Mouse (Mus musculus) splenic B cell, adult 2 months (primary cell): Measurements from ENCODE around the gene Pacs1.

ENCODE experiments used
- DNase-seq: peaks from one replicate; pipeline ENCODE4 v3.0.0-alpha.2; 2011; ENCODE audit warnings: low read depth, low spot score
- H3K27me3 ChIP-seq: 2 replicates; pipeline ENCODE4 v1.6.1; 2012; ENCODE audit warnings: mild to moderate bottlenecking, low read length, moderate library complexity, mixed read lengths; ENCODE audit not compliant: control insufficient read depth, poor library complexity, insufficient read depth, severe bottlenecking
- H3K36me3 ChIP-seq: 2 replicates; pipeline ENCODE4 v1.6.1; 2012; ENCODE audit warnings: mild to moderate bottlenecking, low read length, moderate library complexity, mixed read lengths; ENCODE audit not compliant: control insufficient read depth, poor library complexity, insufficient read depth, severe bottlenecking

The Pacs1 gene

DNA sequence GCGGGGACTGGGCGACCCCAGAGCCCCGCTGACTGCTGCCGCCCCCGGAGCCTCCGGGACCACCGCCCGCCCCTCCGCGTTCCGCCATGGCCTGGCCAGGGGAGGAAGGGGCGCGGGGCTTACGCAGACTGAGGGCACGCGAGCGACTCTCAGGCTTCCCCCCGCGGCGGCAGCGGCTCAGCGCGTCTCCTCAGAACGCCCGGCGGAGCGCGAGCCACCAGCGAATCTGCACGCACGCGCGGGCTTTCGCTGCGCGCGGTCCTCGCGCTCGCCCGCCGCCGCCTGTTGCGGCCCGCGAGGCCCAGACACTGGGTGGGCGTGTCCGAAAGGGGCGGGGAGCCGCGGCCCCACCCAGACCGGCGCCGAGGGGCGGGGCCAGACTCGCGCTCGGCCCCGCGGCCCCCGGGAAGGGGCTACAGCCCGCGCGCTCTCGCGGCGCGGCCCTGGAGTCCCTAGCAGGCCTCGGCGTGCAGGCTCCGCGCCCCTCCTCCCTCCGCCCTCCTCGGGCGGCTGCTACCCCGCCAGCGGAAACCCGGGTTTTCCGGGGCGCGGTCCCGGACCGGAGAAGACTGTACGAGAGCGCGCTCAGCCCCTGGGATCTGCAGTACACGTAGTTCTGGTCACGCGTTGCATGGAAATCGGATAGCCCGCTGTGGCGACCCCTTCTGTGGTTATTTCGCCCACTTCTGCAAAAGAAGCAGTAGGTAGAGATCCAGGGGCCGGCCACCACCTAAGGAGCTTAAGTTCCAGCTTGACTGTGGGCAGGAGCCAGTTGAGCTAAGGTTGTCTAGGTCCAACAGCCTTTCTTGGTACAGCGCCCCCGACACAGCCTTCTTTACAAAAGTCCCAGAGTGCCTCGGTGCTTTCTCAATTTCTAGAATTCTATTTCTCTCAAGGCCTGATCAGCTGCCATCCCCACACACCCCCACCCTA lies at the start of gene Pacs1:
TSS of gene Pacs1 (minus strand) at position 319 of the 933 bp plus-strand sequence.
- peak; percentile 93 for DNase-seq

DNA sequence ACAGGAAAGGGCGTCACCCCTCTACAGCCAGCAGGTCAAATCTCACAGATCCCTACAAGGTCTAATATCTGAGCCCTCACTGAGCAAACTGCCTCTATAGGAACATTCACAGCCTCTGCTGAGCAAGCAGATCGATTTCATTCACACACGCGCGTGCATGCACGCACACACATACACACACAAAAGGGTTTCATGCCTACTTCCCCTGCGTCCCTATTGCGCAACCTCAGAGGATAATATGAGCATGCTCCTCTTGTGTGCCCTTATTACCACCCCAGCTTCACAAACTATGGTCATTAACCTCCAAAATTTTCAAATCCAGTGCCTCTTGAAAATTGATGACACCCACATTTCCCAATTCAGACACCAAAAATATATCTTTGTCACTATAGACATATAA lies 40.3 kb upstream of the Pacs1 start:
- H3K27me3 ChIP-seq: no peaks in the 10 kb centered on the region; the same call in 1 of the 2 replicates
- no peak for DNase-seq
- H3K36me3 ChIP-seq: no peaks in the 10 kb centered on the region

More for the DNA sequence above, at the start of gene Pacs1:
- H3K36me3 ChIP-seq: peaks cover 3% of the 10 kb centered on the region; the same call in 1 of the 2 replicates
- H3K27me3 ChIP-seq: no peaks in the 10 kb centered on the region

DNA sequence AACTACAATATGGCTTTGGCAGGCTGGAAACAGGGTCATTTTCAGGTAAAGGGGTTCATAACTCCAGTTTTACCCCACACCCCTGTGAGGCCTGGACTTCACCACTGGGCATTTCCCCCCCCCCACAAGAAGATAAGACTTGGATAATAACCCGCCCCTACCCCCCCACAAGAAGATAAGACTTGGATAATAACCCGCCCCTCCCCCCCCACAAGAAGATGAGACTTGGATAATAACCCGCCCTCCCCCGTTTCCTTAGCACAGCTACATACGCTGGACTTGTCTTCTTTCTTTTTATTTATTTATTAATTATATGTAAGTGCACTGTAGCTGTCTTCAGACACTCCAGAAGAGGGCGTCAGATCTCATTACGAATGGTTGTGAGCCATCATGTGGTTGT lies 36.1 kb upstream of the Pacs1 start:
- peak; percentile 38 for DNase-seq
- no peaks in the 10 kb centered on the region for H3K36me3 ChIP-seq
- no peaks in the 10 kb centered on the region; the same call in 1 of the 2 replicates for H3K27me3 ChIP-seq

DNA sequence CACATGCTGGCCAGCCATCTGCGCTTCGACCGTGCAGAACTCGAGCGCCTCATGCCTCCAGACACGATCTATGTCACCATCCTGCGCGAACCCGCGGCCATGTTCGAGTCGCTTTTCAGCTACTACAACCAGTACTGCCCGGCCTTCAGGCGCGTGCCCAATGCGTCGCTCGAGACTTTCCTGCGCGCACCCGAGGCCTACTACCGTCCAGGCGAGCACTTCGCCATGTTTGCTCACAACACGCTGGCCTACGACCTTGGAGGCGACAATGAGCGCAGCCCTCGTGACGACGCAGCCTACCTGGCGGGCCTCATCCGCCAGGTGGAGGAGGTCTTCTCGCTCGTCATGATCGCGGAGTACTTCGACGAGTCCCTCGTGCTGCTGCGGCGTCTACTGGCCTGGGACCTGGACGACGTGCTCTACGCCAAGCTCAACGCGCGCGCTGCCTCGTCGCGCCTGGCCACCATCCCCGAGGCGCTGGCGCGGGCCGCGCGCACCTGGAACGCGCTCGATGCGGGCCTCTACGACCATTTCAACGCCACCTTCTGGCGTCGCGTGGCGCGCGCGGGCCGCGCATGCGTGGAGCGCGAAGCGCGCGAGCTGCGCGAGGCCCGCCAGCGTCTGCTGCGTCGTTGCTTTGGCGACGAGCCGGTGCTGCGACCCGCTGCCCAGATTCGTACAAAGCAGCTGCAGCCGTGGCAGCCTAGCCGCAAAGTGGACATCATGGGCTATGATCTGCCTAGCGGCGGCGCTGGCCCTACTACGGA lies 34.2 kb upstream of the Pacs1 start:
- Histone ChIP-seq H3K27me3 (no peaks in the 10 kb centered on the region; the same call in 1 of the 2 replicates), H3K36me3 (no peaks in the 10 kb centered on the region)
- peak; percentile 20 for DNase-seq

DNA sequence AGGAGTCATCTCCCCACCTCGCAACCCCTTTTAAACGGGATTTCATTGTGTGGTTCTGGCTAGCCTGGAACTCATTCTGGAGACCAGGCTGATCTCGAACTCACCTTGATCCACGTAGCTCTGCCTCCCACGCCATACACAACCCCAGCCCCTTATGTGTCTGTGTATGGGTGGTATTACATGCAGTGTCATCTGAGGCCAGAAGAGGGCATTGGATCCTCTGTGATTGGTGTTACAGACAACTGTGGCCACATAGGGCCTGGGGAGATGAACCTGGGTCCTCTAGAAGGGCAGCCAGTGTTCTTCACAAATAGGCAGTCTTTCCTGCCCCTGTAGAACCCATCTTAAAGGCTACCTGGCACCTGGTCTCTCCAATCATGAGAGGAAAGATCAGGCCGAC lies 33.4 kb upstream of the Pacs1 start:
- H3K36me3 ChIP-seq: no peaks in the 10 kb centered on the region
- no peaks in the 10 kb centered on the region; the same call in 1 of the 2 replicates for H3K27me3 ChIP-seq
- DNase-seq: peak; percentile 17

DNA sequence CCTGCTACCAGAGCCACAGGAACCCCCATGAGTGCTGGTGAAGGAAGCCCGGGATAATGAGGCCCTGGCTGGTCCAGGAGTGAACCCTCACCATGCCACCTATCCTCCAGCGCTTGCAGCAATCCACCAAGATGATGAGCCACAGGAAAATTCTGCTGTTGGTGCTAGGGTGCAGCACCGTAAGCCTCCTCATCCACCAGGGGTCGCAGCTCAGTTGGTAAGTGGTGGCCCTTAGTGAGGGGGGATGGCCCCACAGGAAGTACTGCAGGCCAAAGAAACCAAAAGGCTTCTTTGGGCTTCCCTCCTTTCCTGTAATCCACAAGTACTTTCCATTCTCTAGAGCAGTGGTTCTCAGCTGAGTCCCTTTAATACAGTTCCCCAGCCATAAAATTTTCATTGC lies 29.5 kb upstream of the Pacs1 start:
- peak; percentile 84 for DNase-seq
- Histone ChIP-seq H3K27me3 (no peaks in the 10 kb centered on the region), H3K36me3 (no peaks in the 10 kb centered on the region)

DNA sequence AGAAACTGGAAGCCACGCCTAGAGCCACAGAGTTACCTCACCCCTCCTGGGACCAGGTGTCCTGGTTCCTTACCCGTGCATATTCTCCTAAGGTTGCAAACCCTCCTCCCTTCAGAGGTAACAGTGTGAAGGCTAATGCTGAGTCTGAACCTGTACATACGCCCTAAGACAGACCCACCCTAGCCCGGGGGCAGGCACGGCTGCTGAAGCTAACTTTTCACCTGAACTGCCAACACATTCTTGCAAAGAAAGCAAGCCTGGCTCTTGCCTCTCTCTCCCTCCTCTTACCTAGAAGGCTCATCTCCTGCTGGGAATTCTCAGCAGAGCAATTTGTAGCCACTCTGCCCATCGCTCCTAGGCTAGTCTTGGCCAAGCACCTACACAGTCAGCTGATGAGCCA lies 27.7 kb upstream of the Pacs1 start:
- Histone ChIP-seq H3K36me3 (no peaks in the 10 kb centered on the region), H3K27me3 (no peaks in the 10 kb centered on the region)
- no peak for DNase-seq

DNA sequence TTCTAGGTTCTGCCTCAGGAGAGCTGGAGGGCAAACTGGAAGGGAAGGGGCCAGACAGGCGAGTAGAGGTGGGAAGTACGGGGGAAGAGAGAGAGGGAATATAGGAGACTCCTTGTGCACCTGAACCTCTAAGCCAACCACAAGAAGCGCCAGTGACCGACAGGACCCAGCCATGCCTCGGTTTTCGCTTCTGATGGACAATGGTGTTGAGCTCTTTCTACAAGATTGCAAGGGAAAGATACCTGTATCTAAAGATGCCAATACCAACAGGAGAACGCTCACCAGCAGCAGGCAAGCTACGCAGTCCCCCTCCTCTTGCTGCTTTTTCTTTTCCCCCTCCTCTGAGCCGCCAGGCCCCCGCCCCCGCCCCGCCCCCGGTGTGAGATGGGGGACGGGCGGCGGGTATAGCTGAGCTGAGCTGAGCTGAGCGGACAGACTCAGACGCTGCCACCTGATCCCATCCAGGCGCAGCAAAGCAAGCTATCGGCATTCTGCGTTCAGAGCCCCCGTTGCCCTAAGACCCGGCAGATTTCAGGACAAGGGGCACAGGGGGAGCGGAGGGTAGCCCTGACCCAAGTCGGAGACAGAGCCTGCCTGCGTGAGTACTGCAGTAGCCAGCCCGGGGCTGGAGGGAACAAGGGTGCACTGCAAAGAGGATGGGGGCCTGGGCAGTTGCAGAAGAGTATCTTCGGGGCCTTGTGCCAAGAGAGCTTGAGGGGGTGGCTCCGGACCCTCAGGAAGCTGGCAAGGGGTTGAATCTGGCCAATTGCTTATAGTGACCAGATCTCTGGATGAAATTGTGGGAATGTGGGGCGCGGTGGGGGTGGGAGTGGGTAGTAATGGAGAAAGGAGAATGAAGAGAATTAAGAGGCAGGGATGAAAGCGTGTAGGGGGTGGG lies 25.2 kb upstream of the Pacs1 start, which contains the start of gene Gal3st3:
TSS of gene Gal3st3 (plus strand) at position 429 of the 898 bp plus-strand sequence.
- Histone ChIP-seq H3K27me3 (no peaks in the 10 kb centered on the region), H3K36me3 (no peaks in the 10 kb centered on the region)
- no peak for DNase-seq

DNA sequence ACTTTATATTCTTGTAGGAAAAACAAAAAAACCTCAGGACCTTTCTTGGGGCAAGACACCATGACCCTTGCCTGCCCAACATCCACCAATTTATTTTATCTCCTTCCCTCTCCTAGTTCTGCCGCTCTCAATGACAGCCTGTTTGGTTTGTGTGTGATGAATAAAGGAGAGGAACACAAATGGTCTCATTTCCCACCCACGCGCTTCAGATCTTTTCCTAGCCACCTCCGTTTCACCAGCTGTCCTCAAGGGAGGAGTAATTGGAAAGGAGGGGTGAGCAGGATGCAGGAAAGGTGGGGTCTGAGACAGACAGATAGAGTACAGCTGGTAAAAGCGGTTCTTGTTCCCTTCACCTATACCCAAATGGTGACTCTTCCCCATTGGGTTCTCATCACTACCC lies 23.7 kb upstream of the Pacs1 start:
- H3K27me3 ChIP-seq: no peaks in the 10 kb centered on the region
- no peak for DNase-seq
- H3K36me3 ChIP-seq: peaks cover 2% of the 10 kb centered on the region; the same call in 1 of the 2 replicates

DNA sequence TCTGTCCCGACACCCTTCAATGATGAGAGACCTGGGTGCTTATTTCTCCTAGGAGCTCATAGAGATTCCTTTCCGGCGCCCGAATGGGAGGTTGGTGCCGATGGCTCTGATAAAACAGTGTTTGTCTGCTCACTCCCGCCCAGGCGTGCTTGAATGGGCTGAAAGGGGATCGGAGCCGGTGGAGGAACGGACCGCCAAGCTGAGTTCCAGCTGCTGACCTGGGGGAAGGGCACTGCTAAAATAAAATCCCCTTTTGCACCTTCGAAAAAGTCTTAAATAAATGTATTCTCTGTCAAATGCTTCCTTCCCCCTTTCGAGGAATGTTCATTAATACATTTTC lies 22.8 kb upstream of the Pacs1 start:
- DNase-seq: no peak
- H3K36me3 ChIP-seq: peaks cover 2% of the 10 kb centered on the region
- H3K27me3 ChIP-seq: no peaks in the 10 kb centered on the region

DNA sequence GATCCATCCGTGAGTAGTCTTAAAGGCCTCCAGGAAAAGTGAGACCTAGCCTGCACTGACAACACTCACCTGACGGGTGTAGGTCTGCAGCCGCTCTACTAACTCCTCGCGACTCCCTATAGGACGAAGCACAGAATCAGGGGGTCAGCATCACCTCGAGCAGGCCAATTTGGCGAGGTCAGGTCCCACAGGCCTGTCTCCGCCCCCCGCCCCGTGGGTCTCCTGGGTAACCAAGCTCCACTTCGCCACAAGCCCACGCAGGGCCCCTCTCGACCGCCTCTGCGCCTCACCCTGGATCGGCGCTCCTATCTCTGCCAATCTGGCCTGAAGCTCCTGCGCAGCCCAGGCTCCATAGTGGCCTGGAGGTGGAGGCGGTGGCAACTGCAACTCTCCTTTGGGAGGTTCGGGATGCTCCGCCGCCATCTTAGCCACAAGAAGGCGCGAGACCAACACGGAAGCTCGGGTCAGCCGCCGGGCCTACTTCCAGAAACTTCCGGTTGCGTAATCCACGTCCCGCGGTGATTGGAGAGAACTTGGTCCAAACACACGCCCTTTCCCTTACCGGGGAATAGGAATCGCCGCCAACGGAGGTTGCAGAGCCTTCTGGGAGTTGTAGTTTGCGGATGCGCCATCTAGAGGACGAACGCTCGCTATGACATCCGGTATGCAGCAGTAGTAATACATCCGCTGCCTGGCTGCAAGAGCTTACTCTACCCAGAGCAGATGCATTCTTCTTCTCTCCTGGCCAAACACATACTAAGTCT lies 22.2 kb upstream of the Pacs1 start, which contains the start of gene Sf3b2:
TSS of gene Sf3b2 (minus strand) at position 484 of the 764 bp plus-strand sequence.
- peaks cover 2% of the 10 kb centered on the region for H3K36me3 ChIP-seq
- DNase-seq: peak; percentile 99

DNA sequence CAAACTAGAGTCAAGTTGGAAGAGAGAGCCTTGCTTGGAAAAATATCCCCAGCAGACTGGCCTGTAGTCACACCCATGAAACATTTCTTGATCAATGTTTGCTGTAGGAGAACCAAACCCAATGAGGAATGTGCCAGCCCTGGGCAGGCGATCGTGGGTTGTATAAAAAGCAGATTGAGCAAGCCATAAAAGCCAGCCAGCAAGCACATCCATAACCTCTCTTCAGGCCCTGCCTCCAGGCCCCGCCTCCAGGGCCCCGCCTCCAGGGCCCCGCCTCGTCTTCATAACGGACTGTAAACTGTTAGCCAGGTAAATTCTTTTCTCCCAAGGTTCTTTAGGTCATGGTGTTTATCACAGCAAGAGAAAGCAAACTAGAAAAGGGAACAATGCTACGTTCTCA lies 5.5 kb upstream of the Pacs1 start:
- no peaks in the 10 kb centered on the region for H3K27me3 ChIP-seq
- no peak for DNase-seq

More for the DNA sequence above, 22.2 kb upstream of the Pacs1 start, which contains the start of gene Sf3b2:
- H3K27me3 ChIP-seq: no peaks in the 10 kb centered on the region

DNA sequence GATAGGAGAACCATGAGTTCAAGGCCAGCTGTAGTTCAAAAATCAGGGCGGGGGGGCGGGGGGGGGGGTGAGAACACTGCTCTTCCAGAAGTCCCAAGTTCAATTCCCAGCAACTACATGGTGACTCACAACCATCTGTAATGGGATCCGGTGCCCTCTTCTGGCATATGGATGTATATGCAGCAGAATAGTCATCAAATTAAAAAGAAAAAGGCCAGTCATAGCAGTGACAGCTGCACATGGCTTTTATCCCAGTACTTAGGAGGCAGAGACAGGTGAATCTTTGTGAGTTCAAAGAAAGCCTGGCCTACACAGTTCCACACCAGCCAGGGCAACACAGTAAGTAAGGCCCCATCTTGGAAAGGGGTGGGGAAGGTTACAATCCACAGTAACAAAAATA lies 4.2 kb upstream of the Pacs1 start:
- Histone ChIP-seq H3K27me3 (no peaks in the 10 kb centered on the region), H3K36me3 (peaks cover 21% of the 10 kb centered on the region)
- DNase-seq: peak; percentile 48

More for the DNA sequence above, 5.5 kb upstream of the Pacs1 start:
- peaks cover 24% of the 10 kb centered on the region for H3K36me3 ChIP-seq
